Mouse (Mus musculus): ENCODE results near the gene Adamts12. TPM values are rescaled to one million over a fixed set of nuclear protein-coding genes. Genes with fewer than 3 reads are reported as not detected.

Gene Adamts12
- total and polyA plus RNA-seq, 3 experiments = not detected

GRCm38 (mm10) chr15:11283171-11283570 lies 218.6 kb downstream of the Adamts12 start:
- H3K9ac ChIP-seq (ENCODE audit: control insufficient read depth, low read depth, low read length, poor library complexity, severe bottlenecking) = no peak overlapping the region
- H3K9me3 ChIP-seq (replicated peaks; ENCODE audit: insufficient read depth, low read length) = no peaks in the 10 kb centered on the region
- no peak for DNase-seq (ENCODE audit: low read depth, low spot score)
- no peaks in the 10 kb centered on the region for H3K79me2 ChIP-seq (ENCODE audit: control insufficient read depth, insufficient read depth, low read length, poor library complexity)
- H3K27ac ChIP-seq (ENCODE audit: control insufficient read depth, low read depth, low read length) = no peak overlapping the region
- TF ChIP-seq CHD2 (IDR thresholded peaks at IDR 0.05; ENCODE audit: low read length) = no peak
- no peak for TF ChIP-seq RAD21 (IDR thresholded peaks at IDR 0.05; ENCODE audit: low read depth, low read length)
- TF ChIP-seq MYB (IDR thresholded peaks at IDR 0.05; ENCODE audit: low read depth, low read length) = no peak
- no peak for TF ChIP-seq USF2 (IDR thresholded peaks at IDR 0.05; ENCODE audit: borderline replicate concordance in 1 of 2, insufficient read depth in 1 of 2, low read depth in 1 of 2, low read length in 2 of 2)
- TF ChIP-seq UBTF (IDR thresholded peaks at IDR 0.05; ENCODE audit: borderline replicate concordance, insufficient read depth, low read depth, low read length) = no peak
- TF ChIP-seq ZC3H11A (IDR thresholded peaks at IDR 0.05; ENCODE audit: low read depth, low read length) = no peak
- no peak for TF ChIP-seq KAT2A (conservative IDR thresholded peaks at IDR 0.05; ENCODE audit: low read depth, low read length)
- no peak for TF ChIP-seq EP300 (IDR thresholded peaks at IDR 0.05; ENCODE audit: low read depth in 1 of 2, low read length in 2 of 2)
- no peak for TF ChIP-seq NELFE (IDR thresholded peaks at IDR 0.05; ENCODE audit: low read depth, low read length)
- no peak for TF ChIP-seq JUND (IDR thresholded peaks at IDR 0.05; ENCODE audit: low read depth, low read length)
- no peak for TF ChIP-seq GABPA (IDR thresholded peaks at IDR 0.05; ENCODE audit: low read depth, low read length)
- TF ChIP-seq TBP (IDR thresholded peaks at IDR 0.05; ENCODE audit: low read depth, low read length) = no peak
- TF ChIP-seq NRF1 (IDR thresholded peaks at IDR 0.05; ENCODE audit: insufficient read depth, low read depth, low read length, poor library complexity, severe bottlenecking) = no peak
- no peak for TF ChIP-seq BHLHE40 (IDR thresholded peaks at IDR 0.05; ENCODE audit: borderline replicate concordance, low read depth, low read length)
- H3K4me3 ChIP-seq (ENCODE audit: control insufficient read depth in 1 of 2, insufficient read depth in 1 of 2, low read depth in 2 of 2, low read length in 2 of 2) = no peak overlapping the region
- H3K4me1 ChIP-seq (ENCODE audit: control insufficient read depth in 1 of 2, insufficient read depth in 2 of 2, low read length in 2 of 2) = no peaks in the 10 kb centered on the region
- no peaks in the 10 kb centered on the region for H3K36me3 ChIP-seq (ENCODE audit: control insufficient read depth in 1 of 2, insufficient read depth in 2 of 2, low read length in 2 of 2)
- H3K27me3 ChIP-seq (ENCODE audit: control insufficient read depth in 1 of 2, insufficient read depth in 2 of 2, low read length in 2 of 2) = no peaks in the 10 kb centered on the region

GRCm38 (mm10) chr15:11287780-11288179 lies 223.2 kb downstream of the Adamts12 start:
- Histone ChIP-seq H3K36me3 (ENCODE audit: control insufficient read depth in 1 of 2, insufficient read depth in 2 of 2, low read length in 2 of 2) (no peaks in the 10 kb centered on the region), H3K4me3 (ENCODE audit: control insufficient read depth in 1 of 2, insufficient read depth in 1 of 2, low read depth in 2 of 2, low read length in 2 of 2) (no peak overlapping the region), H3K79me2 (ENCODE audit: control insufficient read depth, insufficient read depth, low read length, poor library complexity) (no peaks in the 10 kb centered on the region), H3K27me3 (ENCODE audit: control insufficient read depth in 1 of 2, insufficient read depth in 2 of 2, low read length in 2 of 2) (no peaks in the 10 kb centered on the region), H3K9me3 (replicated peaks; ENCODE audit: insufficient read depth, low read length) (no peaks in the 10 kb centered on the region), H3K27ac (ENCODE audit: control insufficient read depth, low read depth, low read length) (no peak overlapping the region), H3K9ac (ENCODE audit: control insufficient read depth, low read depth, low read length, poor library complexity, severe bottlenecking) (no peak overlapping the region), H3K4me1 (ENCODE audit: control insufficient read depth in 1 of 2, insufficient read depth in 2 of 2, low read length in 2 of 2) (no peaks in the 10 kb centered on the region)
- DNase-seq (ENCODE audit: low read depth, low spot score) = no peak
- no peak for TF ChIP-seq CTCF (IDR thresholded peaks at IDR 0.05 in 2 of 3, conservative IDR thresholded peaks at IDR 0.05 in 1 of 3; ENCODE audit: control insufficient read depth in 1 of 3, insufficient read depth in 1 of 3, low read depth in 2 of 3, low read length in 3 of 3, poor library complexity in 1 of 3, severe bottlenecking in 1 of 3)
- TF ChIP-seq POLR2AphosphoS2 (IDR thresholded peaks at IDR 0.05; ENCODE audit: low read length) = no peak
- TF ChIP-seq CHD1 (IDR thresholded peaks at IDR 0.05; ENCODE audit: low read depth, low read length) = no peak

Data from MEL (cell line).